Comparison of ENCODE assay signal across 25 mouse cellular contexts in genomic region chr4:107358460-107358859, GRCm38 (mm10). TPM values are rescaled to one million over a fixed set of nuclear protein-coding genes. Genes with fewer than 3 reads are reported as not detected.
DNase-seq lines count a peak whose midpoint lies in the region; ATAC-seq and TF ChIP-seq lines count a peak whose summit lies in the region.
"Had no signal": no experiment of that assay in that cellular context is flagged by ENCODE, and none has a peak within 500 bp of the region (broad histone marks: within the 10 kb centered on the region; RNA-seq: fewer than 3 reads in every experiment).

No protein-coding gene starts in this region.

- no peak overlapping the region for H3K9ac ChIP-seq in intestine, embryonic 15.5 days
- H3K9ac ChIP-seq: embryonic facial prominence, embryonic 15.5 days; neural tube, embryonic 15.5 days had no signal

- H3K36me3 ChIP-seq in testis, adult 2 months (ENCODE audit: control insufficient read depth, insufficient read depth, low read length), result no peaks in the 10 kb centered on the region
- no peaks in the 10 kb centered on the region for H3K36me3 ChIP-seq in intestine, embryonic 15.5 days
- H3K36me3 ChIP-seq: neural tube, embryonic 15.5 days had no signal

- no peak for DNase-seq in frontal cortex, postnatal 25 days (ENCODE audit: low spot score in 2 of 2)
- no peak for DNase-seq in testis, postnatal 14 days (ENCODE audit: low spot score)
- DNase-seq in layer of hippocampus, adult 8-10 months (ENCODE audit: low spot score in 2 of 2), result peak; percentile 51 to 58
- no peak for DNase-seq in ovary, postnatal 36 days (ENCODE audit: low spot score)
- DNase-seq: adrenal gland, postnatal 14 days; cerebellum, adult 9-11 months; kidney, adult 2 months; kidney, postnatal 10 days; liver; lung, postnatal 10 days; midbrain, embryonic 14.5 days; thymus, postnatal 14 days had no signal

- no peak overlapping the region for H3K4me2 ChIP-seq in intestine, embryonic 15.5 days (replicated peaks)
- H3K4me2 ChIP-seq: embryonic facial prominence, embryonic 15.5 days; neural tube, embryonic 15.5 days had no signal

- no peak overlapping the region for H3K4me3 ChIP-seq in testis, adult 2 months (ENCODE audit: control insufficient read depth, low read depth, low read length)
- no peak overlapping the region for H3K4me3 ChIP-seq in intestine, embryonic 15.5 days (replicated peaks)
- H3K4me3 ChIP-seq: embryonic facial prominence, embryonic 15.5 days; forebrain, embryonic 10.5 days; neural tube, embryonic 15.5 days had no signal

- peak; percentile 23; the same call in 1 of the 2 replicates for ATAC-seq in frontal cortex, adult (ENCODE audit: low TSS enrichment)
- ATAC-seq in intestine, embryonic 15.5 days, result no peak
- ATAC-seq: Patski had no signal

- no peak for TF ChIP-seq POLR2A in testis, adult 2 months (IDR thresholded peaks at IDR 0.05; ENCODE audit: control insufficient read depth, low read depth, low read length)

- no peaks in the 10 kb centered on the region for H3K4me1 ChIP-seq in testis, adult 2 months (ENCODE audit: control insufficient read depth, insufficient read depth, low read length)
- no peaks in the 10 kb centered on the region for H3K4me1 ChIP-seq in intestine, embryonic 15.5 days (replicated peaks)
- H3K4me1 ChIP-seq: embryonic facial prominence, embryonic 15.5 days; forebrain, embryonic 10.5 days had no signal

- 89% methylated on average over 3 of the region's 3 CpGs for WGBS in intestine, embryonic 15.5 days

- peak overlapping the region; percentile 59 for H3K27ac ChIP-seq in testis, adult 2 months (ENCODE audit: control insufficient read depth, insufficient read depth, low read depth, low read length)
- H3K27ac ChIP-seq in intestine, embryonic 15.5 days, result no peak overlapping the region
- H3K27ac ChIP-seq: embryonic facial prominence, embryonic 15.5 days; forebrain, embryonic 10.5 days; neural tube, embryonic 15.5 days; stomach, postnatal 0 days had no signal

- H3K27me3 ChIP-seq in testis, adult 2 months (ENCODE audit: control insufficient read depth, insufficient read depth, low read length), result no peaks in the 10 kb centered on the region
- H3K27me3 ChIP-seq in intestine, embryonic 15.5 days (replicated peaks), result no peaks in the 10 kb centered on the region
- H3K27me3 ChIP-seq: embryonic facial prominence, embryonic 15.5 days; neural tube, embryonic 15.5 days; Patski had no signal

- no peaks in the 10 kb centered on the region for H3K9me3 ChIP-seq in intestine, embryonic 15.5 days
- H3K9me3 ChIP-seq: embryonic facial prominence, embryonic 15.5 days; forebrain, embryonic 10.5 days; neural tube, embryonic 15.5 days had no signal

- TF ChIP-seq CTCF in testis, adult 2 months (IDR thresholded peaks at IDR 0.05; ENCODE audit: control insufficient read depth, insufficient read depth, insufficient replicate concordance, low read depth, low read length), result no peak

RNA-seq across cellular contexts. Expression of gene Ndc1, which starts 9.1 kb away (rescaled TPM):
- 18.9 and 20.5 TPM in 2 replicates for polyA plus RNA-seq in testis, adult 2 months (2012; rRNA removed)
- total RNA-seq in layer of hippocampus, adult 8-10 months (2022), result 10 to 100 TPM; 10.4 to 15.3 (median 12.2) TPM
- polyA plus RNA-seq in intestine, embryonic 15.5 days (2015; fragmentation: Nextera tagmentation; extraction: Ambion mirVana), result 28.6 and 32.6 TPM in 2 replicates

RNA-seq across cellular contexts. Expression of gene Yipf1, which starts 44.3 kb away (rescaled TPM):
- polyA plus RNA-seq in testis, adult 2 months (2012; rRNA removed), result 48.8 and 52.5 TPM in 2 replicates
- total RNA-seq in layer of hippocampus, adult 8-10 months (2022), result 10 to 100 TPM; 47.8 to 56.9 (median 50.6) TPM
- 69.3 and 76.8 TPM in 2 replicates for polyA plus RNA-seq in intestine, embryonic 15.5 days (2015; fragmentation: Nextera tagmentation; extraction: Ambion mirVana)

RNA-seq across cellular contexts. Expression of gene Dio1, which starts 51.5 kb away (rescaled TPM):
- 0.12 TPM in 1 of 2 replicates, not detected in the other for polyA plus RNA-seq in testis, adult 2 months (2012; rRNA removed)
- not detected for total RNA-seq in layer of hippocampus, adult 8-10 months (2022)
- polyA plus RNA-seq in intestine, embryonic 15.5 days (2015; fragmentation: Nextera tagmentation; extraction: Ambion mirVana), result 1.5 and 1.9 TPM in 2 replicates
- total RNA-seq: gastrocnemius, postnatal 4 days; left cerebral cortex, postnatal 36 days; megakaryocyte progenitor cell, adult 5-6 weeks had no signal
- polyA plus RNA-seq: forebrain, embryonic 10.5 days; heart, postnatal 0 days; hindbrain, embryonic 11.5 days; midbrain, embryonic 14.5 days; neural tube, embryonic 15.5 days; Patski had no signal

Comparison
In these comparisons a context has a peak if more than half of its experiments do, and no peak if none do; other contexts are left out.
1. DNase-seq: peak in layer of hippocampus, adult 8-10 months (2 of 2); none in frontal cortex, postnatal 25 days (0 of 2), testis, postnatal 14 days (single experiment) and ovary, postnatal 36 days (single experiment).